Mouse (Mus musculus) adrenal gland, postnatal 14 days (tissue): Measurements from ENCODE around the gene Man1b1. TPM values are rescaled to one million over a fixed set of nuclear protein-coding genes. Genes with fewer than 3 reads are reported as not detected.

Source experiments
- DNase-seq: peaks from one replicate; pipeline ENCODE4 v3.0.0; 2021; ENCODE audit warnings: mixed read lengths
- long read RNA-seq, 2 experiments: library from polyadenylated mRNA; stranded (forward); transcript quantifications; one replicate each; pipeline ENCODE4 v2.0.0; 2021
- total RNA-seq: library from RNA; stranded (reverse); gene quantifications from 2 replicates; pipeline ENCODE4 v1.2.3, GENCODE M21; 2021

Gene Man1b1
- 43.1 and 45.7 TPM in 2 replicates for total RNA-seq
- long read RNA-seq, experiment 1, transcript Man1b1-201 (13 exons, 3,755 nt), result major isoform, 42 of 58 reads
- long read RNA-seq, experiment 1, partial matches to known transcripts, result 3 of 58 reads
- long read RNA-seq, experiment 1, other reads (novel, unspliced or antisense), result 13 of 58 reads
- long read RNA-seq, experiment 2, transcript Man1b1-201 (13 exons, 3,755 nt), result major isoform, 33 of 44 reads
- long read RNA-seq, experiment 2, partial matches to known transcripts, result 2 of 44 reads
- long read RNA-seq, experiment 2, other reads (novel, unspliced or antisense), result 9 of 44 reads

DNA sequence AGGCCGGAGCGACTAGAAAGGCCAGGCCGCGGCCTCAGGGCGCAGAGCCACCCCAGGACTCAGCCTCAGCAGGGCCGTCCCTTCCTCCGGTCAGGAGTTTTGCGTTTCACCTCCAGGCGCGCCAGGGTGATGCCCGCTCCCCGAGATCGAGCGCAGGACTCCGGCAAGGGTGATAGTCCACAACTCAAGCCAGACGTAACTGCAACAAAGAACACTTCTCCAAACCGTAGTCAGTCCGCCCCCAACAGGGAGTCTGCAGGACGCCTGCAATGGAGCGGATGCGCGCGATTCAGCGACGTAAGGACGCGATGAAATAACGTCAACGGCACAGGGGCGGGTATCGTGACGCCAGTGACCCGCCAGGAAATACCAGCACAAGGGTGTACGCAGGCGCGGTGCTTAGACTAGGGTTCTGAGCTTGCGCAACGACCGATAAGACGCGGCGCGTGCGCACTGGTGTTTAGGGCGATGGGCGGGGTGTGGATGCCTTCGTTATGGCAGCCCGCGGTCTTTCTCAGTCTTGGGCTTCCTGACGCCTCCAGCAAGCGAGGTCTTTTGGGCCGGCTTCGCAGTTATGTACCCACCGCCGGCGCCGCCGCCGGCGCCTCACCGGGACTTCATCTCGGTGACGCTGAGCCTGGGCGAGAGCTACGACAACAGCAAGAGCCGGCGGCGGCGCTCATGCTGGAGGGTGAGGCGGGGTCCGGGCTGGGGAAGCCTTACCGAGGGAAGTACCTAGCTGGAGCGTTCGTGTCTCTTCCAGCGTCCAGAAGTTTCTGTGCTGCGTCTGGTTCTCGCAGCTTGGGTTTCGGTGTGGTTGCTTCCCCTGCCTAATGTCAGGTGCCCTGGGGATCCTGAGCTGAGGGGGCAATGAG, at the start of gene Man1b1:
TSS of gene Man1b1 (plus strand) at position 53 of the 875 bp plus-strand sequence.
- DNase-seq, result peak; percentile 100

DNA sequence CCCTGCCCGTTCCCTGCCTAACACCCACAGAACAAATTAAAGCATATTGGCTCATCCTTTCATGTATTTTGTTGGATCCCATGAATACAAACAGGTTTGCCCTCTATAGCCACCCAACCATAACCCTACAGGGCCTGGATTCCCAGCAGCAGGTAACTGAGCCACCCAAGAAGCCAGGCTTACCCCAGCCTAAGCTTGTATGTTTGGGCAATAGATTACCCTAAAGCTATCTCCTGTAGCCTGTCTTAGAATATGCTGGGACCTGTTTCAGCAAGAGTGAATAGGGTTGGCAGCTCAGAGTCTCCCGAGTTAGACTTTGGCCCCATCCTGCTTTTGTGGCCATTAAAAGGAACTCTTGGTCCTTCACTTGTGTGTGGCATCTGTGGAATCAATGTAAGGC, 46.6 kb upstream of the Man1b1 start:
- DNase-seq, result no peak

DNA sequence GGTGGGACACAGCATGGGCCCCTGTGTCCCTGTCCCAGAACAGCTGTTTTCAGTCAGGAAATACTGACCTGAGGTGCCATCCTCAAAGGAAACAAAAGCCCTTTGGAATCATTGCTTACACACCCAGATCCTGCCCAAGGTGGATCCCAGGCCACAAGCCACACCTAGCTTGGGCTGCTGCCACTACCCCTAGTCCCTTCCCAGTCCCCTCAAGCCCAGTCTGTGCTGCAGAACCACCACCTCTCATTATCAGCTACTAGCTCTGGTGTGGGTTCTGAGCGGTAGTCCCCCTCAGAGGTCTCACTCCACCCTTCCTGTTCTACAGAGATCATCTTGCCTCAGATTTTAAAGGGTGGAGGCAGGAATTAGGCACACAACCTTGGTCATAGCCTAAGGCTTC, 45.8 kb upstream of the Man1b1 start:
- no peak for DNase-seq

DNA sequence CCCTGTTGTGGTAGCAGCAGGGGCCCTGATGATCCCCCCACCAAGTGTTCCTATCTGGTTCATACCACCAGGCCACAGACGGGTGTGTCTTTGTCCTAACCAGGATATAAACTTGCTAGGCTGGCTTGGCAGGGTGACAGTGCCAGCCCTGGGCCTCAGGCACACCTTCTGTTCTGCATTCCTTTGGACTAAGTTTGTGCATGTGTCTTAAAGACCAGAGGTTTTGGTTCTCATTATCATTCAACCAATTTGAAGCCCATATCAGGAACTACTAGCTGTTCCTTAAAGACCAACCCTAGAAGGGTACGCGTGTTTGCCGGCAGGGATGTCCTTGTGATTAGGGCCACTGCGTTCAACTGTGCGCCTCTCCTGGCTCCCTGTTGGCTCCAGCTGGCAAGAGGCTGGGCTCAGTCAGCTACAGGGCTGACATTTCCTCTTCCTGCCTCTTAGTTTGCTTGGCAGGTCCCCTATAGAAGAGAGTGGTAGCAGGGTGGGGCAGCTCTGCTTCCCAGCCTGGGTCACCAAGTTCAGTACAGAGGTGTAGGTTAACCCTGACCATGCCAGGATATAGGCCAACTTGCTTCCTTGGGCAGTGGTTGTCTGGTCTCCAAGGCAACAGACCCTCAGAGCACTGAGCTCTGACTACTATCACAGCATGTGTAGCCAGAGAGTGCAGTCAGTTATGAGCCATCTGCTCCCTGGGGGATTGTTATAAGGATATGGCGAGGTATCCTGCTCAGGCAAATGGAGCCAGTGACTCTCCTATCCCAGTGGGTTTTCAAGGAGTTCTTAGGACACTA, 45.1 kb upstream of the Man1b1 start:
- no peak for DNase-seq

DNA sequence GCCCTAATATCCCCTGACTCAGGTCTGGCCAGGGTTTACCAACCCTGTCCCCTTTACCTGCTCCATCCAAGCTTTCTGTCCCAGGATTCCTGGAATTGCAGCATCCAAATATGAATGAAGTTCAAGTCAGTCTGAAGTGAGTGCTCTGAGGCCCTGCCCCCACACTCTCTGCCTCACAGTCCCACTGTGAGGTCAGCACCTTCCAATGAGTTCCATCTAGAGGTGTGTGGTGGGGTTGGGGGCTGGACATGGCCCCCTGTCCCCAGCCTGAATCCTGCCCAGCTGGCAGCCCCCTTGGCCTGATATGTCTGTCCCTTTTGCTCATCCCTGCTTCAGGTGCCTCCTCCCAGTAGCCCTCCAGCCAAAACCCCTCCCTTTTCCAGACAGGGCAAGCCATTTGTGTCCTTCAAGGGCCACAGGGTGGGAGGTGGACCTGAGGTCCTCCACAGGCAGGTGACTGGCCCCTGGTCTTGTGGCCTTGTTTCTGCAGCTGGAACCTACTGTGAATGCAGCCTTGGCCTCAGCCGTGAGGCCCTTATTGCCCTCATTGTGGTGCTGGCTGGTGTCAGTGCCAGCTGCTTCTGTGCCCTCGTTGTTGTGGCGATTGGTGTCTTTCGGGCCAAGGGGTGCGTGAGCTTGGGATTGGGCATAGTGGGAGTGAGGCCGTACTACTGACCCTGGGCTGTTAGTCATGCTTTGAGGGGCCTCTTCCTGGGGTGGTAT, 44.0 kb upstream of the Man1b1 start, which contains the start of gene Tmem210:
TSS of gene Tmem210 (plus strand) at position 219 of the 723 bp plus-strand sequence.
- DNase-seq, result no peak

DNA sequence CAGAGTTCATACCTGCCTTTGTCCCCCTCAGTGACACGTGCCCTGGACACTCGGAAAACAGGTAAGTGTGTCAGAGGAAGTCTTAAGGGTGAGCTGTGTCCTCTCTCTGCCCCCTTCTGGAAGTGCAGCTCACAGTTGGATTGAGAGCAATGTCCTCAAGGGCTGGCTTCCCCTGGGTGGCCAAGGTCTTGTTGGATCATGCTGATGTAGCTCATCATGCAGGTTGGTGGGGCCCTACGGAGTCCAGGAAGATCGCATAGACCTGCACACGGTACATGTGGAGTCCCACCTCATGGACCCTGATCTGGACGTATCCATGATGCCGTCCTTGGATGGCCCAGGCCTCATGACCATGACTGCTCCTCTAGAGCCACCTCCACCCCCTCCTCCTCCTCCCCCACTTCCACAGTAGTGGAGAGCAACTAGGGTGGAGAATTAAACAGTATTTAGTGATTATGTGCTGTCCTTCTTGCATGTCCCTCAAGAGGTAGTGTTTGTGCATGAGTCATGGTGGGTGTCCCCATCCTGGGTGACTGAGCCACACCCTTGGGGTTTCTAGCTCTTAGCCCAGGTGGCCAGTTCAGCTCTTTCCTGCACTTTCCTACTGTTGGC, 43.3 kb upstream of the Man1b1 start:
- no peak for DNase-seq

DNA sequence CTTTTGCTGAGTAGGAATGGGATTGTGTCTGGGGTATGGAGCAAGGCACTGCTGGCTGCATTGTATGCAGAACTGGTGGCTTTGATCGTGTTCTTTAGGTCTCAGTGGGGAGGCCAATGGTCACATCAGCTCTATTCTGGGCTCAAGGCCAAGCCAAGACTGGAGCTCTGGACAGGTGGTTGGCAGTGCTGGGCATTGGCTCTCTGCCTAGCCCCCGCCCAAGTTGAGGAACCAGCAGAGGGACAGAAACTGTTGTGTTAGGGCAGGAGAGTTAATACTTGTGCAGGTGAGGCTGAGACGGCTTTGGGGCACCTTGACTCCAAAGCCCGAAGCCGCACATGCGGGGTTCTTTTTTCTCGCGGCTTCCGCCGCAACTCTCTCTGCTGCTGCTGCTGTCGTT, 42.5 kb upstream of the Man1b1 start, which contains the start of gene Lrrc26:
TSS of gene Lrrc26 (plus strand) at position 265 of the 400 bp plus-strand sequence.
- peak; percentile 48 for DNase-seq

DNA sequence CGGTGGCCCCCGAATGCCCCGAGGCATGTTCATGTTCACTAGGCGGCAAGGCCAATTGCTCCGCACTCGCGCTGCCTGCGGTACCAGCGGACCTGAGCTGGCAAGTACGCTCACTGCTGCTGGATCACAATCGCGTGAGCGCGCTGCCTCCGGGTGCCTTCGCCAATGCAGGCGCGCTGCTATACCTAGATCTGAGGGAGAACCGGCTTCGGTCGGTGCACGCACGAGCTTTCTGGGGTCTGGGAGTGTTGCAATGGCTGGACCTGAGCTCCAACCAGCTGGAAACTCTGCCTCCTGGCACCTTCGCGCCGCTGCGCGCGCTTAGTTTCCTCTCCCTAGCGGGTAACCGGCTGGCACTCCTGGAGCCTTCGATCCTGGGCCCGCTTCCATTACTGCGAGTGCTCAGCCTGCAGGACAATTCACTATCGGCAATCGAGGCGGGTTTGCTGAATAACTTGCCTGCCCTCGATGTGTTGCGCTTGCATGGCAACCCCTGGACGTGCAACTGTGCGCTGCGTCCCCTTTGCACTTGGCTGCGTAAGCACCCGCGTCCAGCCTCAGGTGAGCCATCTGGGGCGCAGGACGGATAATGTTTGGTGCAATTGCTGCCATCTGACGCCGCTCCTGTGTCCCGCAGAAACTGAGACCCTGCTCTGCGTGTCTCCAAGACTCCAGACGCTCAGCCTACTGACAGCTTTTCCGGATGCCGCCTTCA, 41.9 kb upstream of the Man1b1 start:
- DNase-seq, result peak; percentile 53

DNA sequence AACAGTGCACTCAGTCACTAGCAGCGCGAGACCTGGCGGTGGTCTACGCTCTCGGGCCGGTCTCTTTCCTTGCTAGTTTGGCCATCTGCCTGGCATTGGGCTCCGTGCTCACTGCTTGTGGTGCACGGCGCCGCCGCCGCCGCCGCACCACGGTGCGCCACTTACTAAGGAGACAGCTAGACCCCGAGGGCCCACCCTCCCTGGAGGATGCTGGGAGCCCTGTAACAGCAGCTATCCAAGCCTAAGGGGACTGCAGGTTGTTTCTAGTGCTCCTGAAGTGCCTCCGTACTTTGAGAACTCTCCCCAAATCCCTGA, 41.4 kb upstream of the Man1b1 start:
- peak; percentile 36 for DNase-seq

DNA sequence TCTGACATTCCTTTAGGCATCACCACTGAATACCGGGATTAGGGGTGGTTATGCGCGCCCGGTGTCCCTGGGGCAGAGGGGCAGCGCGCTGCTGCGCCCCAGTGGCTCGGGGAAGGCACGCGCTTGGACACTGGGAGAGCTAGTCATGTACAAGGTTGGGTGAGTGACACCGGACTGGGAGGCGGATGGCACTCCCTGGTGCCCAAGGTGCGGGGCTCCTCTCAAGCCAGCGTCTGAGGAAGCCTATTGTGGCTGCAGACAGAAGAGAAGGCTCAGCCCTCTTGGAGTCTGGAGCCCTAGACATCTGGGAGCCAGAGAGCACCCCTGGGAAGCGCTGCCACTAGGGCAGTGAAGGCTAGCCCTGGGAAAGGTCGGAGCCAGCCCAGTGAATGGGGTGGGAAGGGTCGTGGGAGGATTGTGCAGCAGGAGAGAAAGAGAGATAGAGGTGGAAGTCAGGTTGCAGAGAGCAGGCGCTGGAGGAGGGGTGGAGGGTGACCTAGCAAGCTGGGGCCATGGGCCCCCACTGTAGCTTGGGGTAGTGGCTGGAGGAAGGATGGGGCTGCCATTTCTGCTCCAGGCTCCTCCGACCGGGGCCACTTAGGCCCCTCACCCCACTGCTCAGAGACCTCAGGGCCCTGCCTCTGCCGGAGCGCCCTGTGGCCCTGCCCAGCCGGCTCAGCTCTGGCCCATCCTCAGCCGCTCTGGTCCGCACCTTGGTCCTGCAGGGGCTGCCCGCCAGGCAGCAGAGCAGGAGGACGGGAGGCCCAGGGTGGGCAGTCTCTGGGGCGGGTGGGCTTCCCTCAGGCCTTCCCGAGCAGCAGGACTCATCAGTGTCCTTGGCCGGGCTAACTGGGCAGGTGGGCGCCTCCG, 40.7 kb upstream of the Man1b1 start:
- DNase-seq, result peak; percentile 28

DNA sequence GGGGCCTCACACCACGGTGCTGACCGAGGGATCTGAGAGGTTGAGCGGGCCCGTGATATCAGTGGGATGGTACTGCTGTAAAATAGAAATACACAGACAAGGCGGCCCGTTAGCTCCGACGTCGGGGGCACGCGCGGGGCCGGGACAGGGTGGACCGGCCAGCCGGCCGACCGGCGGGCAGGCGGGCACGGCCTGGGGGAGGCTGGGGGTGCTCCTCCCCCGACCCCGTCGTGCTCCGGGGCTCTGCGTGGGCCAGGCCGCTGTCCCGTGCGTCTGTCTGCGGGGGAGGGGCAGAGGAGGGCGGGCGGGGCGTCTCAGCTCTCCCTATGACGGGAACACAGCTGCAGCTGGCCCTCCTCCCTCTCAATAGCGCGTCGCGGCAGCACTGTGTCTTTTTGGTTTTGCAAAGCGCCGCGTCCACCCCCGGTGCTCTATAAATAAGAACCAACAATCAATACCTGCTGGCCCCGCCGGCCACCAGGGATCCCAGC, 40.0 kb upstream of the Man1b1 start:
- DNase-seq, result no peak

DNA sequence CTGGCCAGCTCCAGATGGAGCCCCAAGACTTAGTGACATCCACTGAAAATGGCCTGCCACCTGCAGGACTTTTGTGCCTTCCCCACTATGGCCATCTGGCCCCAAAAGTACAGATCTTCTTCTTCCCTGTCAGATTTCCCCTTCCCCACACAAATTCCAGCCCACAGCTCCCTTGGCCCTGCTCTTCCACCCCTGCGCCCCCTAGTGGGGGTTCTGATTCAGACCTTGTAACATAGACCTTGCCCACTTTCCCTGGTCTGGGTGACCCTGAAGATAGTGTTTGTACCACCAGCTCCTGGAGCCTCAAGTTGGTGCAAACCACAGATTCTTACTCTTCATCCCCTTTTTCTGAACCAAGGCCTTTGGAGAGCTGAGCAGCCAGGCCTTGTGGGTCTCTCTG, 39.3 kb upstream of the Man1b1 start:
- peak; percentile 88 for DNase-seq

DNA sequence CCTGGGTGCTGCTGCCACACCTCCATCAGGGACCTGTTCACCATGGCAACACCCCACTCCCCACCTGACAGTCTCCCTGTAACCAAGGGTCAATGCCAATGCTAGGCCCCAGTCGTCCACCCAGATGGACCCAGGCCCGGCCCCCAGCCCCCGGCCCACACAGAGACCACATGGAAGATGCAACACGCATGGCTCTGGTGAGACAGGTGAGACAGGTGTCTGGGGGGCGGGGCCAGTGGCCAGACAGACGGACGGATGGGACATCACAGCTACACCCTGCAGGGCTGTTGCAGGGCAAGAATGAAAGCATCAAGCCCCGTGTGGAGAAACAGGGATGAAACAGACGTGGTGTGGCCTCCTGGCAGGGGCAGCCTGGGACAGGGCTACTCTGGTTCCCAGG, 38.4 kb upstream of the Man1b1 start:
- no peak for DNase-seq

DNA sequence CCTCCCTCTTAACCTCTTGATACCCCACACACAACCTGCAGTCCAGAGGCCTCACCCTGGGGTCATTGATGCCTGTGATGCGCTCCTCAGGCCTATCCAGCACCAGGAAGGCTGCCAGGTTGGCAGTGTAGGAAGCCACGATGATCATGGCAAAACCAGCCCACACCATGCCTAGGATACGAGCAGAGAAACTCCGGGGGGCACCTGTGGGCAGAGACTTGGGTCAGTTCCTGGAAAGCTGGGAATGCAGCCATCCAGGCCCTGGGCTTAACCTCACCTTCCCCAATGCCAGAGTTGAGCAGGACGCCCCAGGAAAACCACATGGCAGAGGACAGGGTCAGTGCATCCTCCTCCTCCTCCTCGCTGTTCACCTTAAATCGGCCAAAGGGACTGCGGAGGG, 35.0 kb upstream of the Man1b1 start:
- DNase-seq, result no peak

DNA sequence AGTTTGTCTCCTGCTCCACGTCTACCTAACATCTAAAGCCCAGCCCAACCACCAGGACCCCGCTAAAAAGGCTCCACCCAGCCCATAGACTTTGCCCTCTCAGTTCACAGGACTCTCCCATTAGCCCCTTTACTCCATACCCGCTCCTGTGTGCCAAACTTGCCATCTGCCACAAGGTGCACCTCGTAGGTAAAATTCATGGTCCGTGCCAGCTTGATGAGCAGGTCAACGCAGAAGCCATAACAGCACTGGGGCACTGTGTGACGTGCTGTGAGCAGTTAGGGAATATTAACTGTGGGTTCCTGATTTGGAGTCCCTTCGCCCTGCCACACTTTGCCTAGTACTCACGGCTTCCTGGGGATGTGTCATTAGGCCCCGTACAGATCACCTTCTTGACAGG, 34.1 kb upstream of the Man1b1 start:
- DNase-seq, result no peak

DNA sequence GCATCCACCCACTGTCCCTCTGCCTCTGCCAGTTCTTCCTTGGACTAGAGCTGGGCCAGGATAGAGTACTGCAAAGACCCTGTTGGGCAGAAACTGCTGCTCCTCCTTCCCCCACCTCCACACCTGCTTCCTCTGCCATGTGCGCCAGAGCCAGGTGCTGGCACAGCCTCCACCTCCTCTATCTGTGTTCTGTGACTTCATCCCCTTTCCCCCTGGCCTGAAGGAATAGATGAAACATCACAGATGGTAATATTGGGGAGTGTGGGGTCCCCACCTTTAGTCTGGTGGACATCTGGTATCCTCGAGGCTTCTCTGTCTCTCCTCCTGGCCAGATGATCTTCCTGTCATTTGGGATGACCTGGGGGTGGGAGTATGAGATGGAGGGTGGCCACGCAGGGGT, 28.7 kb upstream of the Man1b1 start:
- no peak for DNase-seq

DNA sequence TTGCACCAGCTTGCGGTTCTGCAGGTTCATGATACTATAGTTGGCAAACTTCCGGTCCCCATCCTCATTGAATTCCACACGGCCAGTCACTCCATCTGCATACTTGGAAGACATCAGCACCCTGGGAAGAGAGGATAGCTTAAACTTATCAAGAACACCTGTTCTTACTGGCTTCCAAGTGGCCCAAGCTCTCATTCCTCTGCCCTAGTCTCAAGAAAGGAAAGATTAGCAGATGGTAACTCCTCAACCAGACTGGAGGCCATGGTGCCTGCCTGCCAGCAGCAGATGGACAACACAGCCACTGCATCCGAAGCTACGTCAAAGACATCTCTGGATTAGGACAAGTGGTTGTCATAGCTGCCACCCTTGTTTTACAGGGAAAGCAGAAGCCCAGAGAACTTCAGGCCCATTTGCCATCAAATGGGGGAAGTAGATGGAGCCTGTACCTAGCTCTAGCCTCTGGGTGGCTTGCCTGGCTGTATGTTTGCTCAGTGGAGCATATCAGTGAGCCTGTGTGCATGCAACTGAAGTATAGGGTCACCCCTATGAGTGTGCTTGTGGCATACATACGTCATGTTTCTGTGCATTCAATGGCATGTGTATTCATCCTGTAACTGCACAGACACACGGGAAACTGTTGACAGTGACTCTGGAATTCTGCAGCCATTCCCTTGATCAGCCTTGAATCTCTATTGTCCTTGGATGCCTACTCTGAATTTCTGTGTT, 28.0 kb upstream of the Man1b1 start:
- DNase-seq, result no peak

DNA sequence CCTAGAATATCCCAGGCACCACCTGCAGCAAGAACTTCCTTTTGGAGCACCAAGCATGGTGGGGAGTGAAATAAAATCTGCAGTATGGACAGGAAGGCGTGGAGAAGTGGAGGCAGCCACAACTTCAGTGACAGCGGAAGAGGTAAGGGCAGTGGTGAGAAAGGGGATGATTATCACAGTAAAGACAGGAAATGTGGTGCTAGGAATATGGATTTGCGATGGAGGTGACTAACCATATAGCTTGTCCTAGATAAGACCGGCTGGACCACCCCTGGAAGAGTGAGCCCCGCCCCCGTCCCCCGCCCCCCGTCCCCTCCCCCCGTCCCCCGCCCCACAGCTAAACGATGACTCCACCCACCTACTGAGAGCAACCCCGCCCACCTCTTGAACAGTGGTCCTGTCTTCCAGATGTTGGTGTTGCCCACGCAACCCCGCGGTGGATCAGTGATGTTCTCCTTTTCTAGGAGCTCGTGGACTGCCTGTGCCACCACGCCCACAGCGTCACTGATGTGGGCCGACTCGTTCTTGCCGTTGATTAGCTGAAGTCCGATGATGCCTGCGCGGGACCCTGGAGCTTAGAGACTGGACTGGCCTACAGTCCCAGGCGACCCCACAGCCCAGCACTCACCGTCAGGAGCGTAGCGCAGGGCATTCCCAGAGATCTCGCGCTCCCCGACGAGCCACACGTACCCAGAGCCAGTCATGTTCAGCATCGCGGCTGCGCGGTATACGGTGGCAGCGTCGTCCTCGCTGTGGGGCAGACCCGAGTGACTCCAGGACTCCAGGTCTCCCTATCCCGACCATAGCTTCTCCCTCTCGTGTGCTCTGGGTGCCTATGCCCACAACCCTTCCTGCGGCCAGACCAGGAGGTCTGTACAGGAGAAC, 27.2 kb upstream of the Man1b1 start:
- DNase-seq, result peak; percentile 44
